In the genomic region with DNA sequence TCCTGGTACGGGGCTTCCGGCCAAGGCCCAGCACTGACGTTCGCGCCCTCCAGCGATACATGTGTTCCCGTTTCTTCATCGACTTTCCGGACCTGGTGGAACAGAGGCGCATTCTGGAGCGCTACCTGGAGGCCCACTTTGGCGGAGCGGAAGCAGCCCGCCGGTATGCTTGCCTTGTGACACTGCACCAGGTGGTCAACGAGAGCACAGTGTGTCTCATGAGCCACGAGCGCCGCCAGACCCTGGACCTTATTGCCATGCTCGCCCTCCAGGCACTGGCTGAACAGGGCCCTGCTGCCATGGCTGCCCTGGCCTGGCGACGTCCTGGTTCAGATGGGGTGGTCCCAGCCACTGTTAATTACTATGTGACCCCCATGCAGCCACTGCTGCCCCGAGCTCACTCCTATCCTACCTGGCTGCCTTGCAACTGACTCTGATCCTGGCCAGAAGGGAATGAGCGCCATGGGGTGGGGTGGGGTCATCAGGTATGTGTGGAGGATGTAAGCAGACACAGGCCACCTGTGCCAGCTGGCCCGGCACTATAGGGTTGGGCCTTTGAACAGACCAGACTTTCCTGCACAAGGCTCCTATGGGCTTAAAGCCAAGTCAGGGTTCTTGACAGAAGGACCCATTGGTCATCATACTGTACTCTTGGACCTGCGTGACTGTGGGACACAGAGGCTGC, we compare ENCODE assay signal across 28 mouse cellular contexts. TPM values are rescaled to one million over a fixed set of nuclear protein-coding genes. Genes with fewer than 3 reads are reported as not detected.
DNase-seq lines count a peak whose midpoint lies in the region; ATAC-seq lines count a peak whose summit lies in the region.
"Had no signal": no experiment of that assay in that cellular context is flagged by ENCODE, and none has a peak within 500 bp of the region (broad histone marks: within the 10 kb centered on the region; RNA-seq: fewer than 3 reads in every experiment).

No protein-coding gene starts in this region.

- H3K9ac ChIP-seq in embryonic facial prominence, embryonic 13.5 days = no peak overlapping the region
- H3K9ac ChIP-seq in limb, embryonic 13.5 days = no peak overlapping the region
- H3K9ac ChIP-seq: embryonic facial prominence, embryonic 15.5 days; forebrain, embryonic 15.5 days; heart, embryonic 12.5 days; heart, embryonic 15.5 days; hindbrain, embryonic 13.5 days had no signal

- H3K4me3 ChIP-seq in embryonic facial prominence, embryonic 13.5 days = no peak overlapping the region
- H3K4me3 ChIP-seq in embryonic facial prominence, embryonic 10.5 days = no peak overlapping the region
- no peak overlapping the region for H3K4me3 ChIP-seq in limb, embryonic 13.5 days
- H3K4me3 ChIP-seq in limb, embryonic 10.5 days = no peak overlapping the region
- H3K4me3 ChIP-seq: embryonic facial prominence, embryonic 15.5 days; forebrain, embryonic 15.5 days; heart, embryonic 12.5 days; heart, embryonic 15.5 days; hindbrain, embryonic 10.5 days; hindbrain, embryonic 13.5 days had no signal

- no peak for ATAC-seq in cerebellum, adult (ENCODE audit: insufficient number of reproducible peaks, low FRiP score, low TSS enrichment)
- ATAC-seq in embryonic facial prominence, embryonic 13.5 days (ENCODE audit: insufficient number of reproducible peaks, insufficient read depth, low FRiP score, low TSS enrichment, low read depth) = 0 out of 2 replicates have a peak, but pooled peaks have one; percentile 6
- 0 out of 2 replicates have a peak, but pooled peaks have one; percentile 4 for ATAC-seq in limb, embryonic 13.5 days (ENCODE audit: low FRiP score, low read depth)
- ATAC-seq: activated CD4-positive, CD25-positive, alpha-beta regulatory T cell, adult 4 months; forebrain, embryonic 15.5 days; hindbrain, embryonic 16.5 days; intestine, postnatal 0 days had no signal

- H3K4me1 ChIP-seq in embryonic facial prominence, embryonic 13.5 days = peaks cover 21% of the 10 kb centered on the region
- H3K4me1 ChIP-seq in embryonic facial prominence, embryonic 10.5 days = peaks cover 33% of the 10 kb centered on the region
- H3K4me1 ChIP-seq in limb, embryonic 13.5 days = peaks cover 26% of the 10 kb centered on the region
- peaks cover 44% of the 10 kb centered on the region for H3K4me1 ChIP-seq in limb, embryonic 10.5 days

- no peaks in the 10 kb centered on the region for H3K9me3 ChIP-seq in embryonic facial prominence, embryonic 13.5 days
- H3K9me3 ChIP-seq in embryonic facial prominence, embryonic 10.5 days = no peaks in the 10 kb centered on the region
- H3K9me3 ChIP-seq in limb, embryonic 13.5 days = no peaks in the 10 kb centered on the region
- no peaks in the 10 kb centered on the region for H3K9me3 ChIP-seq in limb, embryonic 10.5 days (replicated peaks)
- H3K9me3 ChIP-seq: embryonic facial prominence, embryonic 15.5 days; forebrain, embryonic 15.5 days; heart, embryonic 12.5 days; heart, embryonic 15.5 days; hindbrain, embryonic 10.5 days; hindbrain, embryonic 13.5 days had no signal

- no peaks in the 10 kb centered on the region for H3K36me3 ChIP-seq in embryonic facial prominence, embryonic 13.5 days
- no peaks in the 10 kb centered on the region for H3K36me3 ChIP-seq in embryonic facial prominence, embryonic 10.5 days (replicated peaks)
- H3K36me3 ChIP-seq in limb, embryonic 13.5 days = no peaks in the 10 kb centered on the region
- H3K36me3 ChIP-seq in limb, embryonic 10.5 days = no peaks in the 10 kb centered on the region
- H3K36me3 ChIP-seq: embryonic facial prominence, embryonic 15.5 days; forebrain, embryonic 15.5 days; heart, embryonic 12.5 days; heart, embryonic 15.5 days; hindbrain, embryonic 10.5 days; hindbrain, embryonic 13.5 days had no signal

- peaks cover 22% of the 10 kb centered on the region for H3K27me3 ChIP-seq in embryonic facial prominence, embryonic 13.5 days
- peaks cover 29% of the 10 kb centered on the region for H3K27me3 ChIP-seq in embryonic facial prominence, embryonic 10.5 days (replicated peaks; ENCODE audit: low read depth, poor library complexity, severe bottlenecking)
- peaks cover 23% of the 10 kb centered on the region for H3K27me3 ChIP-seq in limb, embryonic 13.5 days
- H3K27me3 ChIP-seq in limb, embryonic 10.5 days (ENCODE audit: low read depth, poor library complexity, severe bottlenecking) = peaks cover 24% of the 10 kb centered on the region
- H3K27me3 ChIP-seq: embryonic facial prominence, embryonic 15.5 days had no signal

- no peak overlapping the region for H3K4me2 ChIP-seq in embryonic facial prominence, embryonic 13.5 days
- no peak overlapping the region for H3K4me2 ChIP-seq in limb, embryonic 13.5 days (replicated peaks)
- H3K4me2 ChIP-seq: embryonic facial prominence, embryonic 15.5 days; forebrain, embryonic 15.5 days; heart, embryonic 12.5 days; heart, embryonic 15.5 days; hindbrain, embryonic 13.5 days had no signal

- peak; percentile 8 for DNase-seq in cerebellum, adult 8-10 months
- no peak for DNase-seq in embryonic facial prominence, embryonic 10.5 days (ENCODE audit: low spot score)
- no peak for DNase-seq in limb, embryonic 10.5 days (ENCODE audit: low spot score)
- DNase-seq in ZHBTc4 (ENCODE audit: low read depth, low spot score) = peak; percentile 35
- DNase-seq in gastrocnemius, postnatal 4 days (ENCODE audit: low spot score in 2 of 2) = no peak
- DNase-seq: adrenal gland, adult 8-10 months; adrenal gland, postnatal 25 days; cerebellum, adult 9-10 months; cerebellum, postnatal 36 days; embryo, embryonic 11 days; gastrocnemius, postnatal 25 days; heart, postnatal 10 days; heart, postnatal 36 days; kidney, adult 2 months had no signal

- H3K27ac ChIP-seq in embryonic facial prominence, embryonic 13.5 days = no peak overlapping the region
- H3K27ac ChIP-seq in embryonic facial prominence, embryonic 10.5 days (replicated peaks) = no peak overlapping the region
- no peak overlapping the region for H3K27ac ChIP-seq in limb, embryonic 13.5 days
- H3K27ac ChIP-seq in limb, embryonic 10.5 days = no peak overlapping the region
- H3K27ac ChIP-seq: embryonic facial prominence, embryonic 15.5 days; forebrain, embryonic 15.5 days; heart, embryonic 15.5 days; hindbrain, embryonic 10.5 days; hindbrain, embryonic 13.5 days had no signal

- WGBS in embryonic facial prominence, embryonic 13.5 days = 88% methylated on average over 26 of the region's 26 CpGs
- WGBS in embryonic facial prominence, embryonic 10.5 days = 92% methylated on average over 26 of the region's 26 CpGs
- 89% methylated on average over 26 of the region's 26 CpGs for WGBS in limb, embryonic 13.5 days
- 94% methylated on average over 26 of the region's 26 CpGs for WGBS in limb, embryonic 10.5 days

RNA-seq across cellular contexts. Expression of gene Tent5b, which starts 6.9 kb away (rescaled TPM):
- polyA plus RNA-seq in embryonic facial prominence, embryonic 13.5 days (2015; fragmentation: Nextera tagmentation; extraction: Ambion mirVana) = 1.4 and 1.5 TPM in 2 replicates
- 1.0 and 1.2 TPM in 2 replicates for polyA plus RNA-seq in embryonic facial prominence, embryonic 10.5 days (2016; fragmentation: Nextera tagmentation; extraction: Ambion mirVana)
- polyA plus RNA-seq in limb, embryonic 13.5 days (2015; fragmentation: Nextera tagmentation; extraction: Ambion mirVana) = 0.87 and 0.92 TPM in 2 replicates
- 0.68 and 1.1 TPM in 2 replicates for polyA plus RNA-seq in limb, embryonic 10.5 days (2016; fragmentation: Nextera tagmentation; extraction: Ambion mirVana)
- total RNA-seq in gastrocnemius, postnatal 4 days (2021) = under 1 TPM; 0.57 to 0.74 TPM
- total RNA-seq: granulocyte monocyte progenitor cell, adult 5-6 weeks had no signal
- polyA plus RNA-seq: activated CD4-positive, CD25-positive, alpha-beta regulatory T cell, adult 4 months had no signal

RNA-seq across cellular contexts. Expression of gene Trnp1, which starts 11.5 kb away (rescaled TPM):
- polyA plus RNA-seq in embryonic facial prominence, embryonic 13.5 days (2015; fragmentation: Nextera tagmentation; extraction: Ambion mirVana) = 3.7 and 4.0 TPM in 2 replicates
- polyA plus RNA-seq in embryonic facial prominence, embryonic 10.5 days (2016; fragmentation: Nextera tagmentation; extraction: Ambion mirVana) = 0.57 and 1.1 TPM in 2 replicates
- 3.3 and 3.5 TPM in 2 replicates for polyA plus RNA-seq in limb, embryonic 13.5 days (2015; fragmentation: Nextera tagmentation; extraction: Ambion mirVana)
- polyA plus RNA-seq in limb, embryonic 10.5 days (2016; fragmentation: Nextera tagmentation; extraction: Ambion mirVana) = 0.46 and 0.65 TPM in 2 replicates
- total RNA-seq in gastrocnemius, postnatal 4 days (2021) = 1 to 10 TPM; 3.4 to 4.6 TPM
- total RNA-seq: granulocyte monocyte progenitor cell, adult 5-6 weeks had no signal
- polyA plus RNA-seq: activated CD4-positive, CD25-positive, alpha-beta regulatory T cell, adult 4 months had no signal

RNA-seq across cellular contexts. Expression of gene Kdf1, which starts 31.9 kb away (rescaled TPM):
- 19.9 TPM in 2 replicates for polyA plus RNA-seq in embryonic facial prominence, embryonic 13.5 days (2015; fragmentation: Nextera tagmentation; extraction: Ambion mirVana)
- 11.0 and 13.6 TPM in 2 replicates for polyA plus RNA-seq in embryonic facial prominence, embryonic 10.5 days (2016; fragmentation: Nextera tagmentation; extraction: Ambion mirVana)
- polyA plus RNA-seq in limb, embryonic 13.5 days (2015; fragmentation: Nextera tagmentation; extraction: Ambion mirVana) = 8.6 and 10.3 TPM in 2 replicates
- 6.7 and 8.5 TPM in 2 replicates for polyA plus RNA-seq in limb, embryonic 10.5 days (2016; fragmentation: Nextera tagmentation; extraction: Ambion mirVana)
- not detected for total RNA-seq in gastrocnemius, postnatal 4 days (2021)
- total RNA-seq: gastrocnemius, adult 8-10 months; gastrocnemius, postnatal 25 days; heart, postnatal 10 days; heart, postnatal 36 days had no signal
- polyA plus RNA-seq: activated CD4-positive, CD25-positive, alpha-beta regulatory T cell, adult 4 months had no signal

RNA-seq across cellular contexts. Expression of gene Nudc, which starts 59.0 kb away (rescaled TPM):
- polyA plus RNA-seq in embryonic facial prominence, embryonic 13.5 days (2015; fragmentation: Nextera tagmentation; extraction: Ambion mirVana) = 331 and 335 TPM in 2 replicates
- polyA plus RNA-seq in embryonic facial prominence, embryonic 10.5 days (2016; fragmentation: Nextera tagmentation; extraction: Ambion mirVana) = 489 and 518 TPM in 2 replicates
- polyA plus RNA-seq in limb, embryonic 13.5 days (2015; fragmentation: Nextera tagmentation; extraction: Ambion mirVana) = 291 and 309 TPM in 2 replicates
- 493 and 582 TPM in 2 replicates for polyA plus RNA-seq in limb, embryonic 10.5 days (2016; fragmentation: Nextera tagmentation; extraction: Ambion mirVana)
- total RNA-seq in gastrocnemius, postnatal 4 days (2021) = 10 to 100 TPM; 73.7 to 80.7 TPM

Comparison
In these comparisons a context has a peak if more than half of its experiments do, and no peak if none do; other contexts are left out.
1. DNase-seq: peak in cerebellum, adult 8-10 months (single experiment) and ZHBTc4 (single experiment); none in embryonic facial prominence, embryonic 10.5 days (single experiment), limb, embryonic 10.5 days (single experiment) and gastrocnemius, postnatal 4 days (0 of 2).